Mouse (Mus musculus): ENCODE data around the gene Tnfsf11. TPM values are rescaled to one million over a fixed set of nuclear protein-coding genes. Genes with fewer than 3 reads are reported as not detected.

Tnfsf11 gene
- 0.02 and 0.03 TPM in 2 replicates for polyA plus RNA-seq (2012; rRNA removed)

DNA sequence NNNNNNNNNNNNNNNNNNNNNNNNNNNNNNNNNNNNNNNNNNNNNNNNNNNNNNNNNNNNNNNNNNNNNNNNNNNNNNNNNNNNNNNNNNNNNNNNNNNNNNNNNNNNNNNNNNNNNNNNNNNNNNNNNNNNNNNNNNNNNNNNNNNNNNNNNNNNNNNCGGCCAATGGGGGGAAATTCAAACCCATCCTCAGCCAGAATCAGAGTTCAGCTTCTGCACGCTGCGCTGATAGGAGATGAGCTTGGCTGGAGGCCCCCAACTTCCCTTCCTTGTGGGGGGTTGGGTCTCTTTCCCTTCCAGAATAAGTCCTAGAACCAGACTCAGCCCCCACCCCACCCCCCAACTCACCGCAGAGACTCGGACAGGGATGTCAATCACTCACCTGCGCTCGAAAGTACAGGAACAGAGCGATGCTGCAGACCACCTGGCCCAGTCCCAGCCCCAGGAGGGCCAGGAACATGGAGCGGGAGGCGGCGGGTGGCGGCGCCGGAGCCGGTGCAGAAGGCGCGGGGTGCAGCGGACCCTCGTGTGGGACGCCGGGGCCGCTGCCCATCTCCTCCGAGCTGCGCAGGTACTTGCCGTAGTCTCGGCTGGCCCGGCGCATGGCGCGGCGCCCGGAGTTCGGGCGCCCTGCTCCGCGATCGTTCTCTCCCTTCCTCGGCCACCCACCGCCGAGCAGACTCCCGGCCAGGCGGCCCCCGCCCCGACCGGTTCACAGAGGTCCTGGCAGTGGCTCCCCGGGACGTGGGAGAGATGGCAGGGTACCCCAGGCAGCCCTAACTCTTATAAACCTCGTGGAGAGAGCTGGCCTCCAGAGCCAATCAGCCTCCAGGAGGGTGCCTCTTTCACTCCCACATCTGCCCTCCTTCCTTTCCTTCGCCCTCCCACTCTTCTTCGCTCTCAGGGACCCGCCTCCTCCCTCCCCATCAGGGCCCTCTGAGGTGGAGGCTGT, at the start of gene Tnfsf11:
TSS of gene Tnfsf11 (minus strand) at position 758 of the 952 bp plus-strand sequence.

Other genes starting within 250 kb of the Tnfsf11 start
- gene Fam216b, start 219.0 kb downstream of the Tnfsf11 start, polyA plus RNA-seq (2012; rRNA removed), result not detected in 2 replicates
- gene Akap11, start 228.8 kb upstream of the Tnfsf11 start, polyA plus RNA-seq (2012; rRNA removed), result 8.8 and 10.2 TPM in 2 replicates

Measured in liver, embryonic 14 days (tissue).